Mouse (Mus musculus) CH12.LX (cell line): ENCODE measurements at regions not wholly inside any gene's neighbourhood (a gene's known extent, or its start where the extent isn't known, plus 50 kb on each side); places are given as distances from the start of the nearest gene placed in this dataset.

ENCODE experiments used
- DNase-seq: peaks from one replicate; pipeline ENCODE4 v3.0.0-alpha.2; 2013; ENCODE audit errors: extremely low read depth
- H3K27ac ChIP-seq: 2 replicates; pipeline ENCODE4 v1.5.1; 2012; ENCODE audit warnings: low read depth, mild to moderate bottlenecking, control low read depth, moderate library complexity; ENCODE audit not compliant: insufficient read depth
- H3K27me3 ChIP-seq: replicated peaks from 2 replicates; pipeline ENCODE3; 2012; ENCODE audit warnings: inconsistent platforms
- H3K36me3 ChIP-seq, 2 experiments: replicated peaks in 1 of 2; 2 replicates each; pipeline versions ENCODE3 to v1.6.1; 2012; ENCODE audit warnings: inconsistent platforms in 1 of 2, low read length in 1 of 2, mild to moderate bottlenecking in 1 of 2, mixed read lengths in 1 of 2, moderate library complexity in 1 of 2; ENCODE audit not compliant: control insufficient read depth in 1 of 2, insufficient read depth in 1 of 2
- H3K4me1 ChIP-seq, 2 experiments: 2 replicates each; pipeline ENCODE4 v1.6.1; 2012; ENCODE audit warnings: inconsistent platforms in 1 of 2, moderate library complexity in 1 of 2; ENCODE audit not compliant: insufficient read depth in 2 of 2, control insufficient read depth in 1 of 2
- H3K4me2 ChIP-seq: 2 replicates; pipeline ENCODE4 v1.6.1; 2012; ENCODE audit warnings: low read depth, mild to moderate bottlenecking, control low read depth; ENCODE audit not compliant: poor library complexity, insufficient read depth, severe bottlenecking
- H3K4me3 ChIP-seq, 3 experiments: fragments of 150-350 bp in 1 of 3; sonication (generic) in 1 of 3; replicated peaks in 1 of 3; 2 replicates each; pipeline versions ENCODE3 to v1.5.1; 2011 to 2012; ENCODE audit warnings: low read depth in 2 of 3, low read length in 2 of 3, mild to moderate bottlenecking in 2 of 3, moderate library complexity in 2 of 3, control low read depth in 1 of 3, improper control_type of control experiment in 1 of 3, inconsistent platforms in 1 of 3, mixed read lengths in 1 of 3; ENCODE audit not compliant: poor library complexity in 1 of 3
- H3K79me2 ChIP-seq: replicated peaks from 2 replicates; pipeline ENCODE4 v1.6.1; 2012; ENCODE audit warnings: mild to moderate bottlenecking, moderate library complexity; ENCODE audit not compliant: control insufficient read depth, poor library complexity, insufficient read depth, severe bottlenecking; ENCODE audit errors: extremely low read depth
- H3K9ac ChIP-seq: 2 replicates; pipeline ENCODE4 v1.6.1; 2012; ENCODE audit warnings: low read depth, mild to moderate bottlenecking, control low read depth, moderate library complexity; ENCODE audit not compliant: insufficient read depth
- H3K9me3 ChIP-seq: replicated peaks from 2 replicates; pipeline ENCODE3; 2012; ENCODE audit warnings: low read length, inconsistent platforms, mixed read lengths
- BHLHE40 ChIP-seq: IDR thresholded peaks from 2 replicates; pipeline ENCODE4 v1.6.1; 2011; ENCODE audit warnings: mild to moderate bottlenecking, low read depth, low read length, improper control_type of control experiment
- CHD1 ChIP-seq: IDR thresholded peaks from 2 replicates; pipeline ENCODE4 v1.6.1; 2012; ENCODE audit warnings: low read depth, low read length, improper control_type of control experiment, inconsistent platforms
- E2F4 ChIP-seq: IDR thresholded peaks from 2 replicates; pipeline ENCODE4 v1.6.1; 2011; ENCODE audit warnings: low read depth, low read length, improper control_type of control experiment; ENCODE audit not compliant: insufficient replicate concordance
- ELF1 ChIP-seq: IDR thresholded peaks from 2 replicates; pipeline ENCODE4 v1.6.1; 2014; ENCODE audit warnings: low read depth, mild to moderate bottlenecking, inconsistent platforms, low read length, improper control_type of control experiment
- EP300 ChIP-seq: IDR thresholded peaks from 2 replicates; pipeline ENCODE4 v1.6.1; 2011; ENCODE audit warnings: low read length, improper control_type of control experiment
- ETS1 ChIP-seq: conservative IDR thresholded peaks from 2 replicates; pipeline ENCODE4 v1.6.1; 2012; ENCODE audit warnings: low read depth, mild to moderate bottlenecking, inconsistent platforms, low read length, improper control_type of control experiment, moderate library complexity
- HCFC1 ChIP-seq: IDR thresholded peaks from 2 replicates; pipeline ENCODE4 v1.6.1; 2012; ENCODE audit warnings: low read depth, mild to moderate bottlenecking, inconsistent platforms, low read length, improper control_type of control experiment
- IRF4 ChIP-seq: IDR thresholded peaks from 2 replicates; pipeline ENCODE4 v1.6.1; 2014; ENCODE audit warnings: low read depth, mild to moderate bottlenecking, inconsistent platforms, low read length, improper control_type of control experiment
- JUN ChIP-seq: IDR thresholded peaks from 2 replicates; pipeline ENCODE4 v1.6.1; 2011; ENCODE audit warnings: low read depth, mild to moderate bottlenecking, low read length, improper control_type of control experiment, moderate library complexity; ENCODE audit not compliant: insufficient read depth
- JUND ChIP-seq: conservative IDR thresholded peaks from 2 replicates; pipeline ENCODE4 v1.6.1; 2011; ENCODE audit warnings: low read depth, low read length, improper control_type of control experiment
- MAFK ChIP-seq: IDR thresholded peaks from 2 replicates; pipeline ENCODE4 v1.6.1; 2011; ENCODE audit warnings: low read length, improper control_type of control experiment; ENCODE audit not compliant: insufficient replicate concordance
- MAX ChIP-seq: IDR thresholded peaks from 2 replicates; pipeline ENCODE4 v1.6.1; 2011; ENCODE audit warnings: low read length, improper control_type of control experiment
- MAZ ChIP-seq: IDR thresholded peaks from 2 replicates; pipeline ENCODE4 v1.6.1; 2012; ENCODE audit warnings: low read depth, mild to moderate bottlenecking, inconsistent platforms, low read length, improper control_type of control experiment, moderate library complexity
- MEF2A ChIP-seq: IDR thresholded peaks from 2 replicates; pipeline ENCODE4 v1.6.1; 2014; ENCODE audit warnings: low read depth, mild to moderate bottlenecking, inconsistent platforms, low read length, improper control_type of control experiment, borderline replicate concordance
- NELFE ChIP-seq: IDR thresholded peaks from 2 replicates; pipeline ENCODE4 v1.6.1; 2011; ENCODE audit warnings: low read depth, low read length, improper control_type of control experiment
- NRF1 ChIP-seq: IDR thresholded peaks from 2 replicates; pipeline ENCODE4 v1.6.1; 2014; ENCODE audit warnings: low read depth, mild to moderate bottlenecking, inconsistent platforms, low read length, improper control_type of control experiment, moderate library complexity
- PAX5 ChIP-seq: IDR thresholded peaks from 2 replicates; pipeline ENCODE4 v1.6.1; 2012; ENCODE audit warnings: low read length, inconsistent platforms, mixed read lengths
- POLR2A ChIP-seq: IDR thresholded peaks from 2 replicates; pipeline ENCODE4 v1.6.1; 2011; ENCODE audit warnings: low read depth, mild to moderate bottlenecking, improper control_type of control experiment, low read length
- POLR2AphosphoS2 ChIP-seq: IDR thresholded peaks from 2 replicates; pipeline ENCODE4 v1.6.1; 2011; ENCODE audit warnings: low read depth, low read length, improper control_type of control experiment
- RCOR1 ChIP-seq: conservative IDR thresholded peaks from 2 replicates; pipeline ENCODE4 v1.6.1; 2012; ENCODE audit warnings: low read depth, mild to moderate bottlenecking, inconsistent platforms, low read length, improper control_type of control experiment
- TBP ChIP-seq: conservative IDR thresholded peaks from 2 replicates; pipeline ENCODE4 v1.6.1; 2011; ENCODE audit warnings: low read depth, low read length, improper control_type of control experiment
- TCF12 ChIP-seq: IDR thresholded peaks from 2 replicates; pipeline ENCODE4 v1.6.1; 2014; ENCODE audit warnings: low read depth, mild to moderate bottlenecking, inconsistent platforms, low read length, improper control_type of control experiment
- UBTF ChIP-seq: IDR thresholded peaks from 2 replicates; pipeline ENCODE4 v1.6.1; 2012; ENCODE audit warnings: low read depth, mild to moderate bottlenecking, inconsistent platforms, low read length, improper control_type of control experiment, moderate library complexity
- USF1 ChIP-seq: IDR thresholded peaks from 2 replicates; pipeline ENCODE4 v1.6.1; 2014; ENCODE audit warnings: low read depth, mild to moderate bottlenecking, inconsistent platforms, low read length, improper control_type of control experiment
- USF2 ChIP-seq: conservative IDR thresholded peaks from 2 replicates; pipeline ENCODE4 v1.6.1; 2011; ENCODE audit warnings: low read depth, low read length, improper control_type of control experiment
- ZC3H11A ChIP-seq: IDR thresholded peaks from 2 replicates; pipeline ENCODE4 v1.6.1; 2012; ENCODE audit warnings: low read depth, mild to moderate bottlenecking, inconsistent platforms, low read length, improper control_type of control experiment
- ZKSCAN1 ChIP-seq: IDR thresholded peaks from 2 replicates; pipeline ENCODE4 v1.6.1; 2012; ENCODE audit warnings: low read depth, inconsistent platforms, low read length, improper control_type of control experiment, borderline replicate concordance
- ZMIZ1 ChIP-seq: IDR thresholded peaks from 2 replicates; pipeline ENCODE4 v1.6.1; 2012; ENCODE audit warnings: low read depth, mild to moderate bottlenecking, inconsistent platforms, low read length, improper control_type of control experiment
- dilution Hi-C: fragments of 300-500 bp; cut with MboI; formaldehyde crosslinking; loops from 2 replicates; pipeline ENCODE4 v1.14.3; 2020; ENCODE audit warnings: low sequenced_read_pairs; ENCODE audit not compliant: extremely low pct_unique_long_range_greater_than_20kb, extremely low pct_ligation_motif_present
- in situ Hi-C: fragments of 300-500 bp; cut with MboI; formaldehyde crosslinking; loops from 3 replicates; pipeline ENCODE4 v1.14.3; 2019; ENCODE audit warnings: low sequenced_read_pairs, low pct_ligation_motif_present, low pct_unique_long_range_greater_than_20kb, mixed read lengths

- no peak overlapping the region for H3K4me2 ChIP-seq
- H3K9me3 ChIP-seq = peaks cover 4% of the 10 kb centered on the region
- H3K4me3 ChIP-seq = no peak overlapping the region
- in situ Hi-C loops (no loop called here), dilution Hi-C loops (no loop called here)
- peaks cover 0 to 5% of the 10 kb centered on the region in 2 experiments; a peak in 2 of 4 replicates for H3K4me1 ChIP-seq
- no peaks in the 10 kb centered on the region for H3K27me3 ChIP-seq
- no peaks in the 10 kb centered on the region for H3K36me3 ChIP-seq
- DNase-seq = no peak
- no peaks in the 10 kb centered on the region for H3K79me2 ChIP-seq
- no peak overlapping the region for H3K27ac ChIP-seq
- TF ChIP-seq CHD1 (no peak), BHLHE40 (no peak), EP300 (no peak), TCF12 (no peak), MEF2A (no peak), MAFK (no peak), PAX5 (no peak), E2F4 (no peak), MAZ (no peak), JUND (no peak), ELF1 (no peak), RCOR1 (no peak), NELFE (no peak), ZMIZ1 (no peak), MAX (no peak), NRF1 (no peak), HCFC1 (no peak), UBTF (no peak)
- no peak overlapping the region for H3K9ac ChIP-seq
Measured at GRCm38 (mm10) chr12:54262236-54263005, 58.8 kb upstream of the Egln3 start.

GRCm38 (mm10) chr12:54261426-54261825, 57.8 kb upstream of the Egln3 start:
- Histone ChIP-seq H3K27me3 (no peaks in the 10 kb centered on the region), H3K79me2 (no peaks in the 10 kb centered on the region), H3K4me3 (no peak overlapping the region), H3K9me3 (peaks cover 4% of the 10 kb centered on the region), H3K36me3 (no peaks in the 10 kb centered on the region), H3K9ac (no peak overlapping the region), H3K4me1 (peaks cover 0 to 5% of the 10 kb centered on the region in 2 experiments; a peak in 2 of 4 replicates), H3K27ac (no peak overlapping the region), H3K4me2 (no peak overlapping the region)
- dilution Hi-C loops = no loop called here
- no peak for DNase-seq
- TF ChIP-seq E2F4 (no peak), USF2 (no peak), ETS1 (no peak), RCOR1 (no peak), IRF4 (no peak), POLR2AphosphoS2 (no peak), TBP (no peak), POLR2A (no peak), ZC3H11A (no peak), ZKSCAN1 (no peak), TCF12 (no peak), NRF1 (no peak), NELFE (no peak), USF1 (no peak), JUN (no peak), JUND (no peak)
- in situ Hi-C loops = no loop called here
